Mouse (Mus musculus): ENCODE data around the gene Xrra1. TPM values are rescaled to one million over a fixed set of nuclear protein-coding genes. Genes with fewer than 3 reads are reported as not detected.
A peak's percentile ranks its signal among the peaks of the same experiment; 100 is the strongest.

Gene Xrra1
- polyA plus RNA-seq, 1 experiment = 0.87 TPM

DNA sequence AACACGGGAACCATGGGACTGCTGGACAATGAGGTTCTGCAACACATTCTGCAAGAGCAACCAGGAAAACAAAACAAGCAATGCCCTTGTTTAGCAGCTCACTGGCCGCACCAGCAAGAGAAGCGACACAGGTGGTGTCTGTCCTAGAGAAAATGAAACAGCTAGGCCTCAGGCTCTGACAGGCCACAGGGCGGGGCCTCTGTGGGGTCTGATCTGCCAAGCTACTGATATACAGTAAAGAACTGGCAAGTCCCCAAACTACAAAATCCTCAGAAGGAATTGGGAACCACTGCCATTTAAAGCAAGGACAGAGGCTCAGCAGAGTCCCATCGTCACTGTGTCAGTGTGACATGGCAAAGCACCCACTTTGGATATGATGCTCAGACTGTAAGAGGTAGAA is 36.5 kb upstream of the Xrra1 start:
- TF ChIP-seq POLR2A (IDR thresholded peaks at IDR 0.05; ENCODE audit: insufficient read depth, low read length) (no peak), EP300 (IDR thresholded peaks at IDR 0.05; ENCODE audit: insufficient read depth, low read depth, low read length) (no peak), CTCF (IDR thresholded peaks at IDR 0.05; ENCODE audit: low read depth, low read length) (no peak)
- Histone ChIP-seq H3K9ac (ENCODE audit: low read depth, poor library complexity, severe bottlenecking) (no peak overlapping the region), H3K27me3 (ENCODE audit: control insufficient read depth, insufficient read depth, low read length, poor library complexity, severe bottlenecking) (no peaks in the 10 kb centered on the region), H3K9me3 (replicated peaks; ENCODE audit: control insufficient read depth, insufficient read depth, low read length, poor library complexity, severe bottlenecking) (no peaks in the 10 kb centered on the region), H3K4me3 (ENCODE audit: low read depth, low read length) (no peak overlapping the region), H3K4me1 (ENCODE audit: control insufficient read depth, insufficient read depth, low read length) (no peaks in the 10 kb centered on the region), H3K36me3 (ENCODE audit: control insufficient read depth, insufficient read depth, low read length, poor library complexity, severe bottlenecking) (no peaks in the 10 kb centered on the region), H3K27ac (ENCODE audit: insufficient read depth, low read length) (no peak overlapping the region)

DNA sequence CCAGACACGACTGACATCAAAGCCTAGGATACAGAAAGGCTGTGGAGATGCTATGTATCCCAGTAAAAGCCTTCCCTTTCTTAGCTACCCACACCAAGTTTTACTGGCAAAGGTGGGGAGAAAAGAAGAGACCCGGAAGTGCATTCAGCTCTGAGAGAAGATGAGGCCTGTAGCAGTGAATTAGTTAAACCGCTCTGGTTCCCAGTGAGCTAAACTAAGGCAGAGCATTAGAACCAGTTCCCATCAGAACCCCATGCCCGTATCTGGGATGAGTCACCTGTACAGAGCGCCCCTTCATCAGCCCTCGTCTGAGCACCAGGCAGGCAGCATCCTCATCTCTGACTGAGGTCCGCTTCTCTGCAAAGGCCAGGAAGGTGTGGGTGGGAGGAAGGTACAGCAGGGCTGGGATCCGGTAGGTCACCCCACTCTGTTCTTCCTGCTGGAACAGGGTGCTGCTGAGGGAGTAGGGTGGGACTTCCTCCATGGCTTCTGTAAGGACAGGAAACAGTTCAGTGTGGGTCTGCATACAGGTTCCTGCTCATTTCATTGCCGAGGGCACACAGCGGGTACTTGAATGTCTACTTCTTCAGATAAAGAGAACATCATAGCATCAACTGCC is 35.8 kb upstream of the Xrra1 start:
- H3K27ac ChIP-seq (ENCODE audit: insufficient read depth, low read length) = no peak overlapping the region
- H3K9ac ChIP-seq (ENCODE audit: low read depth, poor library complexity, severe bottlenecking) = no peak overlapping the region
- no peaks in the 10 kb centered on the region for H3K4me1 ChIP-seq (ENCODE audit: control insufficient read depth, insufficient read depth, low read length)
- H3K27me3 ChIP-seq (ENCODE audit: control insufficient read depth, insufficient read depth, low read length, poor library complexity, severe bottlenecking) = no peaks in the 10 kb centered on the region
- no peaks in the 10 kb centered on the region for H3K9me3 ChIP-seq (replicated peaks; ENCODE audit: control insufficient read depth, insufficient read depth, low read length, poor library complexity, severe bottlenecking)
- H3K4me3 ChIP-seq (ENCODE audit: low read depth, low read length) = no peak overlapping the region
- TF ChIP-seq POLR2A (IDR thresholded peaks at IDR 0.05; ENCODE audit: insufficient read depth, low read length) (no peak), EP300 (IDR thresholded peaks at IDR 0.05; ENCODE audit: insufficient read depth, low read depth, low read length) (no peak), CTCF (IDR thresholded peaks at IDR 0.05; ENCODE audit: low read depth, low read length) (no peak)
- no peaks in the 10 kb centered on the region for H3K36me3 ChIP-seq (ENCODE audit: control insufficient read depth, insufficient read depth, low read length, poor library complexity, severe bottlenecking)

DNA sequence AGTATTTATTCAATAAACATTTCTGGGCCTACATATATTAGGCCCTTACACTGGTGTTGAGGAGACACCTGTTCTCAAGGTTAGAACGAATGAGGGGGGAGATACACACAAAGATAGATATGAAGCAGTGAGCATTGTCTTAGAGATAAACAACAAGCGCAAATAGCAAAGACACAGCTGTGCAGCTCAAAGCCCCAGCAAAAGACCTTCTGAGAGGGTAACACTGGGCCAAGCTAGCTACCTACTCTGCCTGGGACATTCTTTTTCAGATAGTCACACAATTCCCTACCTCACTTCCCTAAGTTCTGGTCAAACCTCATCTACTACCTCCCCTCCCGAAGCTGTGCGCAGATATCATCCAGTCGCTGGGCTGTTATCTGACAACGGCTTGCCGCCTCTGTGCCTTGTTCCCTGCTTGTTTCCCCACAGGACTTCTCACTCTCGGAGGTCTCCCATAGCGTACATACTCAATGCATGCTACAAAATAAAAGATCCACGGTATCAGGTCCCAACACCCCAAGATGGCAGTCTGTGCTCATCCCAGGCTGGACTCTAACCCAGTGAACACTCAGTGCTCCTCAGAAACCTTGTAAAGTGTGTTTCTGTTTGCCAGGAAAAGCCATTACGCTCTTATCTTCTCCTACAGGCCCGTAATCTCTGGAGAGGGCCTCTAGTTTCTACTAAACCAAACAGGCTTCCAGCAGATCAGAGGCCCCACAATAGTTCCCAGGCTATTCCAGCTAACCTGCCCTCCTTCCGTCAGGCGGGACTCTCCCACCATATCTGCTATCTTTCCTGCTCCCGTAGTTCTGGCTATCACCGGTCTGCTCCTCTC is 34.0 kb upstream of the Xrra1 start:
- Histone ChIP-seq H3K27me3 (ENCODE audit: control insufficient read depth, insufficient read depth, low read length, poor library complexity, severe bottlenecking) (no peaks in the 10 kb centered on the region), H3K4me3 (ENCODE audit: low read depth, low read length) (no peak overlapping the region), H3K36me3 (ENCODE audit: control insufficient read depth, insufficient read depth, low read length, poor library complexity, severe bottlenecking) (no peaks in the 10 kb centered on the region), H3K4me1 (ENCODE audit: control insufficient read depth, insufficient read depth, low read length) (no peaks in the 10 kb centered on the region), H3K27ac (ENCODE audit: insufficient read depth, low read length) (no peak overlapping the region), H3K9me3 (replicated peaks; ENCODE audit: control insufficient read depth, insufficient read depth, low read length, poor library complexity, severe bottlenecking) (no peaks in the 10 kb centered on the region), H3K9ac (ENCODE audit: low read depth, poor library complexity, severe bottlenecking) (no peak overlapping the region)
- TF ChIP-seq CTCF (IDR thresholded peaks at IDR 0.05; ENCODE audit: low read depth, low read length) (no peak), POLR2A (IDR thresholded peaks at IDR 0.05; ENCODE audit: insufficient read depth, low read length) (no peak), EP300 (IDR thresholded peaks at IDR 0.05; ENCODE audit: insufficient read depth, low read depth, low read length) (no peak)

DNA sequence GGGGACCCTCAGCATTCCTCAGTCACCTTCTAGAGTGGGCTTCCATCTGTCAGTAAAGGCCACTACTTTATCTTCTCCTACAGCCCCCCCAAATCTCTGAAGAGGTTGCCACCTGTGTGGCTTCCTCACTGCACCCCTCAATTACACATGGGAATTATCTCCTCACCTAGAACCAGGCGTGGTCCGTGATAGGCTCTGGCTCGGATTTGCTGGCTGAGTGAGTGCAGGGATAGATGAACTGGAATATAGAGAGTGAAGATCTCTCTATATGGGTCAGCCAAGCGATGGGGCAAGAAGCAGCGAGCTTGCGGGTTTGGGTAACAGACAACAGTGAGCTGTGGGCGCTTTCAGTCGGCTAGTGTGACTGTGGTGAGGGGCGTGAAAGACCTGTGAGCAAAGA is 33.4 kb upstream of the Xrra1 start:
- H3K27me3 ChIP-seq (ENCODE audit: control insufficient read depth, insufficient read depth, low read length, poor library complexity, severe bottlenecking) = no peaks in the 10 kb centered on the region
- no peak overlapping the region for H3K4me3 ChIP-seq (ENCODE audit: low read depth, low read length)
- H3K27ac ChIP-seq (ENCODE audit: insufficient read depth, low read length) = no peak overlapping the region
- no peaks in the 10 kb centered on the region for H3K4me1 ChIP-seq (ENCODE audit: control insufficient read depth, insufficient read depth, low read length)
- no peaks in the 10 kb centered on the region for H3K9me3 ChIP-seq (replicated peaks; ENCODE audit: control insufficient read depth, insufficient read depth, low read length, poor library complexity, severe bottlenecking)
- no peaks in the 10 kb centered on the region for H3K36me3 ChIP-seq (ENCODE audit: control insufficient read depth, insufficient read depth, low read length, poor library complexity, severe bottlenecking)
- TF ChIP-seq EP300 (IDR thresholded peaks at IDR 0.05; ENCODE audit: insufficient read depth, low read depth, low read length) (no peak), POLR2A (IDR thresholded peaks at IDR 0.05; ENCODE audit: insufficient read depth, low read length) (no peak), CTCF (IDR thresholded peaks at IDR 0.05; ENCODE audit: low read depth, low read length) (no peak)
- H3K9ac ChIP-seq (ENCODE audit: low read depth, poor library complexity, severe bottlenecking) = no peak overlapping the region

DNA sequence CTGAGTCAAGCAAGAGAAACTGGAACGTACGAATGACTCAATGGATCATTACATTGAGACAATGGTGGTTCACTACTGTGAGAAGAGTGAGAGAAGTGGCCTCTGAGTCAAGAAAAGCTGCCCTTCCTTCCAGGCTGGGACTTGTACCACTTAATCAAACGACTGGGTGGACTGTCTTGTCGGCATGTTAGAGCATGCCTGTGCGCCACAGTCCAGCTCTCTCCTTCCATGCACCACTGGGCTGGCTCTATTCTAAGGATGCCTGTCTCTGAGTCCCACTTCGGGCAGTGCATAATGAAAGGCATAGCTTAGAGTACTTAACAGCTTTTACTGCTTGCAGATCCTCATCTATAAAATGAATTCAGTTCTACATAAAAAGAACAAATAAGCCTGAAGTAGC is 32.8 kb upstream of the Xrra1 start:
- H3K36me3 ChIP-seq (ENCODE audit: control insufficient read depth, insufficient read depth, low read length, poor library complexity, severe bottlenecking) = no peaks in the 10 kb centered on the region
- no peak overlapping the region for H3K4me3 ChIP-seq (ENCODE audit: low read depth, low read length)
- H3K9me3 ChIP-seq (replicated peaks; ENCODE audit: control insufficient read depth, insufficient read depth, low read length, poor library complexity, severe bottlenecking) = no peaks in the 10 kb centered on the region
- no peaks in the 10 kb centered on the region for H3K4me1 ChIP-seq (ENCODE audit: control insufficient read depth, insufficient read depth, low read length)
- H3K27me3 ChIP-seq (ENCODE audit: control insufficient read depth, insufficient read depth, low read length, poor library complexity, severe bottlenecking) = no peaks in the 10 kb centered on the region
- H3K27ac ChIP-seq (ENCODE audit: insufficient read depth, low read length) = no peak overlapping the region
- TF ChIP-seq POLR2A (IDR thresholded peaks at IDR 0.05; ENCODE audit: insufficient read depth, low read length) (no peak), CTCF (IDR thresholded peaks at IDR 0.05; ENCODE audit: low read depth, low read length) (no peak), EP300 (IDR thresholded peaks at IDR 0.05; ENCODE audit: insufficient read depth, low read depth, low read length) (no peak)
- no peak overlapping the region for H3K9ac ChIP-seq (ENCODE audit: low read depth, poor library complexity, severe bottlenecking)

DNA sequence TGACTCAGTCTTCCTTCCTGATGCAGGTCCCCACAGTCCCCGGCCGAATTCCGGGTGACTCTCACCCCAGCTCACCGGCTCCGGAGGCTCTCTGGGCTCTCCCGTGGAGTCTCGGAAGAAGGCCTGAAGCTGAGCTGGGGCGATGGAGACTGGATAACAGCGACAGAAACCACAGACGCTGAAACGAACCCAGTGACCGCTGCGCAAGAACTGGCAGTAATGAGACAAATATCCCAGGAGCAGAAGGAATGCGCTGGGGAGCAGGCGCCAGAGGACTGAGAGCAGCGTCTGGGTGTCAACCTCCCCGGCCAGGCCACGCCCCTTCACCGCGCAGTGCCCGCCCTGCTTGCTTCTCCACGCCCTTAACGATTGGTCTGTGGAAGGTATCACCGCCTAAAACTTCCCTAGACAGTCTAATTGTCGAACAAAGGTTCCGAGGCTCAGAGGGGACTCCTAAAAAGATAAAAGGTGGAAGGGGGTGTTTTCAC is 30.8 kb upstream of the Xrra1 start, which contains the start of gene Neu3:
Neu3 (minus strand) TSS at position 335 of the 488 bp plus-strand sequence.
- Histone ChIP-seq H3K4me3 (ENCODE audit: low read depth, low read length) (peak within 1 kb of the TSS; percentile 74), H3K27me3 (ENCODE audit: control insufficient read depth, insufficient read depth, low read length, poor library complexity, severe bottlenecking) (no peaks in the 10 kb centered on the region), H3K9me3 (replicated peaks; ENCODE audit: control insufficient read depth, insufficient read depth, low read length, poor library complexity, severe bottlenecking) (no peaks in the 10 kb centered on the region), H3K27ac (ENCODE audit: insufficient read depth, low read length) (no peak within 1 kb of the TSS), H3K9ac (ENCODE audit: low read depth, poor library complexity, severe bottlenecking) (peak within 1 kb of the TSS; percentile 22), H3K4me1 (ENCODE audit: control insufficient read depth, insufficient read depth, low read length) (no peaks in the 10 kb centered on the region), H3K36me3 (ENCODE audit: control insufficient read depth, insufficient read depth, low read length, poor library complexity, severe bottlenecking) (no peaks in the 10 kb centered on the region)
- TF ChIP-seq EP300 (IDR thresholded peaks at IDR 0.05; ENCODE audit: insufficient read depth, low read depth, low read length) = no peak
- no peak for TF ChIP-seq CTCF (IDR thresholded peaks at IDR 0.05; ENCODE audit: low read depth, low read length)
- TF ChIP-seq POLR2A (IDR thresholded peaks at IDR 0.05; ENCODE audit: insufficient read depth, low read length) = peak; percentile 47
